Mouse (Mus musculus): ENCODE measurements around the gene Fgf15. TPM values are rescaled to one million over a fixed set of nuclear protein-coding genes. Genes with fewer than 3 reads are reported as not detected.

Gene Fgf15
- polyA plus RNA-seq (2015; fragmentation: Nextera tagmentation; extraction: Ambion mirVana): 0.11 TPM in 1 of 2 replicates, not detected in the other

DNA sequence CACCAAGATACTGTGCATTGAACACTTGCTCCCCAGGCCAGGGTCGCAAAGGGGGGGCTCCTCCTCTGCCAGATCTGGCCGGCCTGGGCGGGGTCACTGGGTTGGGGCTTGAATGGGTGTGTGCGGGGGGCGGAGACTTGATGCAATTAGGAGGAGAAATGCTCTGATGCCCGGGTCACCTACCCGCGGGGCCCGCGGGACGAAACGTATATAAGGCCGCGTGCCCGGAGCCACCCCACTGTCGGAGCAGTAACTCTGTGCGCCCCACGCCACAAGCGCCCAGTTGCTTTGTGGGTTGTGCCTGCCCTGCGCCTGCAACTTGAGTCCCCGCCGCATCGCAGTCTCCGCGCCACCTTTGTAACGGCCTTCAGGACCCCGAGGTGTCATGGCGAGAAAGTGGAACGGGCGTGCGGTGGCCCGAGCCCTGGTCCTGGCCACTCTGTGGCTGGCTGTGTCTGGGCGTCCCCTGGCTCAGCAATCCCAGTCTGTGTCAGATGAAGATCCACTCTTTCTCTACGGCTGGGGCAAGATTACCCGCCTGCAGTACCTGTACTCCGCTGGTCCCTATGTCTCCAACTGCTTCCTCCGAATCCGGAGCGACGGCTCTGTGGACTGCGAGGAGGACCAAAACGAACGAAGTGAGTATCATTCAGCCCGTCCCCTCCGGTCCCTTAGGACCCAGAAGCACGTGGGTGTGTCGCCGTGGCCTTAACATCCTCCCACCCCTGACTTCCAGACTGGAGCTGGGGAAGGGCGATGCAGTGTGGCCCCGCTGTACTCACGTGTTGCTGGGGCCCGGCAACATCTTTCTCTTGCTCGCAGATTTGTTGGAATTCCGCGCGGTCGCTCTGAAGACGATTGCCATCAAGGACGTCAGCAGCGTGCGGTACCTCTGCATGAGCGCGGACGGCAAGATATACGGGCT, at the start of gene Fgf15:
Gene Fgf15 (plus strand): TSS at position 238 of the 925 bp plus-strand sequence.
- under 1% methylated on average over 65 of the region's 65 CpGs for WGBS
- Histone ChIP-seq H3K36me3 (no peaks in the 10 kb centered on the region), H3K4me2 (peak within 1 kb of the TSS; percentile 94), H3K9ac (peak within 1 kb of the TSS; percentile 77), H3K27me3 (replicated peaks) (peaks cover 95% of the 10 kb centered on the region), H3K4me3 (peak within 1 kb of the TSS; percentile 58), H3K27ac (replicated peaks) (no peak within 1 kb of the TSS), H3K9me3 (no peaks in the 10 kb centered on the region), H3K4me1 (peaks cover 28% of the 10 kb centered on the region)
- ATAC-seq (ENCODE audit: extremely low read depth, insufficient number of reproducible peaks, low FRiP score, low TSS enrichment): no peak

DNA sequence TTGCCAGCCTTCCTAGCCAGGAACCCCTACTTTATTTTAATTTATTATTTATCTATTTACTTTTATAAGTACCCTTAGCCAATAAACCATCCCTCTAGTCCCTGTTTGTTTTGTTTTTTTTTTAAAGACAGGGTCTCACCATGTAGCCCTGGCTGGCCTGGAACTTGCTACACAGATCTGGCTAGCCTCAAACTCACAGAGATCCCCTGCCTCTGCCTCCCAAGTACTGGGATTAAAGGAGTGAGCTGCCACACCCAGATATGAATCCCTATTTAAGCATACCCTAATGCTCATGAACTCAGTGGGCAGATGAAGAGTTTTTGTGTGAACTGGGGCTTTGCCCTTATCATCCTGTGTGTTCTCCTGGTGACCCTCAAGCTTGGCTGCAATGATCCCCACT, 49.3 kb upstream of the Fgf15 start, which contains the start of gene Fgf4:
Gene Fgf4 (plus strand): TSS at position 301 of the 400 bp plus-strand sequence.
- Histone ChIP-seq H3K27me3 (replicated peaks) (peaks cover 87% of the 10 kb centered on the region), H3K9me3 (no peaks in the 10 kb centered on the region), H3K27ac (replicated peaks) (no peak within 1 kb of the TSS), H3K4me2 (no peak within 1 kb of the TSS), H3K4me1 (no peaks in the 10 kb centered on the region), H3K9ac (no peak within 1 kb of the TSS), H3K4me3 (no peak within 1 kb of the TSS), H3K36me3 (no peaks in the 10 kb centered on the region)
- no peak for ATAC-seq (ENCODE audit: extremely low read depth, insufficient number of reproducible peaks, low FRiP score, low TSS enrichment)

DNA sequence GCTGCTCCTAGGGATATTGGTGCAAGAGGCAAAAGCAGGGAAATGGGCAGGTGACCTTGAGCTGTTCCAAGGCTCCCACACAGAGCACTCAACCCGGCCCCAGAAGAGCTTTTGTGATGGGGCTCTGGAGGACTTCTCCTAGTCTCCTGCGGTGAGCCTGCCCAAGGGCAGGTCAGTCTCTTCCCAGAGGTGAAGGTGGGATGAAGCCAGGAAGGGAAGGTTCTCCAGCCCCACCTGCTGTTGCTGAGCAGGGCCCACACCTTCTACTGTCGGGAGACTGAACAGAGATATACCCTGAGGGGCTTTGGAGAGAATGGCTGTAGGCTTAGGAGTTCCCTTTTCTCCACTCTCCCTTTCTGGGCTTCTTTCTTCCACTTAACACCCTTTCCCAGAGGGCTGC, 45.0 kb upstream of the Fgf15 start:
- Histone ChIP-seq H3K4me3 (no peak overlapping the region), H3K36me3 (no peaks in the 10 kb centered on the region), H3K9ac (no peak overlapping the region), H3K9me3 (no peaks in the 10 kb centered on the region), H3K27ac (replicated peaks) (no peak overlapping the region), H3K4me1 (no peaks in the 10 kb centered on the region), H3K27me3 (replicated peaks) (peaks cover 81% of the 10 kb centered on the region), H3K4me2 (no peak overlapping the region)
- 48% methylated on average over 3 of the region's 3 CpGs for WGBS
- ATAC-seq (ENCODE audit: extremely low read depth, insufficient number of reproducible peaks, low FRiP score, low TSS enrichment): no peak

DNA sequence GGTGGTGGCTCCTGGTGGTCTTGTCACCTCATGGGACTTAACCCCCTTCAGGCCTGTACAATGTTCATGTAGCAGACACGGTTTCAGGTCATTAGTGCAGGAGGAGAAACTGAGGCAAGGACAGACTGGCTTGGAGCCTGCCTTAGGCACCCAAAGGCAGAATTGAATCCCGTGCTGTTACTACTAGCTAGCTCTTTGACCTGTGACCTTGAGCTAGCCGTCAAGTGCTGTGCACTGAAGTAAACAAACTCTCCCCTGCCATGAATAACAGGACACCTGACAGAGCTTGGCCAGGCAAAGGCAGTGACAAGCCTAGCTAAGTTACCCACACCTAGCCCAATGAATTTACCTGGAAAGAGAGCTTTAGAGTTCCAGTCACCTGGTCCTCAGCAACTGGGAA, 41.4 kb upstream of the Fgf15 start:
- Histone ChIP-seq H3K27me3 (replicated peaks) (peaks cover 88% of the 10 kb centered on the region), H3K4me3 (no peak overlapping the region), H3K4me2 (no peak overlapping the region), H3K9me3 (no peaks in the 10 kb centered on the region), H3K9ac (no peak overlapping the region), H3K4me1 (no peaks in the 10 kb centered on the region), H3K27ac (replicated peaks) (no peak overlapping the region), H3K36me3 (no peaks in the 10 kb centered on the region)
- 48% methylated on average over 3 of the region's 3 CpGs for WGBS
- no peak for ATAC-seq (ENCODE audit: extremely low read depth, insufficient number of reproducible peaks, low FRiP score, low TSS enrichment)

DNA sequence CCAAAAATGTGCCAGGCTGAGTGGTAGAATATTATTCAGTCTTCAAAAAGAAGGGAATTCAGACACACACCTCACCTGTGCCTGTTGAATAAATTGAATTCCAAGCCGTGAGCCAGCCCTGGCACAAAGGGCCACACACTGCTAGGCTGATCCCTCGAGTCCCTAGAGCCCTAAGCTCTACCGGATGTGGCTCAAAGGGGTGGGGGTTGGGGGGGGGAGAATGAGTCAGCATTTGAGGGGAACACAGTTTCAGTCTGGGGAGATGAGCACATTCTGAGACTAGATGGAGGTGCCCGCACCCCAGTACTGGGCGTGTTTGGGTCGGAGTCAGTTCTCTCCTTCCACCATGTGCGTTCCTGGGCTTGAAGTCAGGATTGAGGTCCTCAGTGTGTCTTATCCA, 39.2 kb upstream of the Fgf15 start:
- Histone ChIP-seq H3K9ac (no peak overlapping the region), H3K4me3 (no peak overlapping the region), H3K27ac (replicated peaks) (no peak overlapping the region), H3K36me3 (no peaks in the 10 kb centered on the region), H3K9me3 (no peaks in the 10 kb centered on the region), H3K27me3 (replicated peaks) (peaks cover 91% of the 10 kb centered on the region), H3K4me2 (no peak overlapping the region), H3K4me1 (peaks cover 12% of the 10 kb centered on the region)
- WGBS: 78% methylated on average over 7 of the region's 7 CpGs
- ATAC-seq (ENCODE audit: extremely low read depth, insufficient number of reproducible peaks, low FRiP score, low TSS enrichment): no peak

DNA sequence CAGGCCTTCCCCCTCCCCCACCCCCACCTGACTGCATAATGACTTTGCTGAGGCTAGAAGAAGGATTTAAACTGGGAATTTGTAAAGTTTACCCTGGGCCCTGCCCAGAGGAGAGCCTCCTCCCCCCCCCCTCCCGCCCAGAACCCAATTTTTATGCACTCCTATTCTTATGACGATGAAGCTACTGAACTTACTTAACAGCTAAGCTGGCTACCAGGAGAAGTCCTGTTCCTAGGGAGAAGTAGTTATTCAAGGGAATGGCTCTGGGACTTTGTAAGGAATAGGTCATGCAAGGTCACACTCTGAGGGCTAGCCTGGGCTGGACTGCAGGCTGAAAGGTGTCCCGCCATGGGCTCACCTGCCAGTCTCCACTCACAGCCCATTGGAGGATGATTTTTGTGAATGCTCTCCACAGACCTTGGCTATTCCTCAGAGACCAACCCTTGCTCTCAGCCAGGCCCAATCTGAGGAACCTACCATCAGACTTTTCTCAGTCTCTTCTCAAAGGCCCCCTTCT, 38.4 kb upstream of the Fgf15 start:
- Histone ChIP-seq H3K36me3 (no peaks in the 10 kb centered on the region), H3K9me3 (no peaks in the 10 kb centered on the region), H3K27me3 (replicated peaks) (peaks cover 95% of the 10 kb centered on the region), H3K4me3 (no peak overlapping the region), H3K4me1 (peaks cover 12% of the 10 kb centered on the region), H3K27ac (replicated peaks) (no peak overlapping the region), H3K4me2 (no peak overlapping the region), H3K9ac (no peak overlapping the region)
- WGBS: 63% methylated on average over 3 of the region's 3 CpGs
- ATAC-seq (ENCODE audit: extremely low read depth, insufficient number of reproducible peaks, low FRiP score, low TSS enrichment): no peak

DNA sequence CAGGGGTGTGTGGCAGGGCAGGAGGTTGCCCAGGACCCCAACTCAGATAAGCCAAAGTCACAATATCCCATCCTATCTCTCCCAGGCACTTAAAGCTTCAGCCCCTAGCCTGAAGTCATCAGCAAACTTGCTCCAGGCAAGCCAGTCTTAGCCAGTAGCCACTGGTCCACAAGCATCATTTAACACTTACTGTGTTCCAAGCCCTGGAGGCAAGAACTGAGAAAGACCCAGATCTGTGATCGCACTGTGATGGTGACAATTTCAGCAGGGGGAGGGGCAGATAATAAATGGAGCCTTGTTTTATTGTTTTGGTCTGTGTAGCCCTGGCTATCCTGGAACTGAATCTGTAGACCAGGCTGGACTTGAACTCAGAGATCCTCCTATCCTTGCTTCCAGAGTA, 37.6 kb upstream of the Fgf15 start:
- Histone ChIP-seq H3K27ac (replicated peaks) (no peak overlapping the region), H3K9ac (no peak overlapping the region), H3K4me2 (no peak overlapping the region), H3K36me3 (no peaks in the 10 kb centered on the region), H3K27me3 (replicated peaks) (peaks cover 99% of the 10 kb centered on the region), H3K4me1 (peaks cover 12% of the 10 kb centered on the region), H3K4me3 (no peak overlapping the region), H3K9me3 (no peaks in the 10 kb centered on the region)
- WGBS: 81% methylated on average over 1 of the region's 1 CpGs
- no peak for ATAC-seq (ENCODE audit: extremely low read depth, insufficient number of reproducible peaks, low FRiP score, low TSS enrichment)

DNA sequence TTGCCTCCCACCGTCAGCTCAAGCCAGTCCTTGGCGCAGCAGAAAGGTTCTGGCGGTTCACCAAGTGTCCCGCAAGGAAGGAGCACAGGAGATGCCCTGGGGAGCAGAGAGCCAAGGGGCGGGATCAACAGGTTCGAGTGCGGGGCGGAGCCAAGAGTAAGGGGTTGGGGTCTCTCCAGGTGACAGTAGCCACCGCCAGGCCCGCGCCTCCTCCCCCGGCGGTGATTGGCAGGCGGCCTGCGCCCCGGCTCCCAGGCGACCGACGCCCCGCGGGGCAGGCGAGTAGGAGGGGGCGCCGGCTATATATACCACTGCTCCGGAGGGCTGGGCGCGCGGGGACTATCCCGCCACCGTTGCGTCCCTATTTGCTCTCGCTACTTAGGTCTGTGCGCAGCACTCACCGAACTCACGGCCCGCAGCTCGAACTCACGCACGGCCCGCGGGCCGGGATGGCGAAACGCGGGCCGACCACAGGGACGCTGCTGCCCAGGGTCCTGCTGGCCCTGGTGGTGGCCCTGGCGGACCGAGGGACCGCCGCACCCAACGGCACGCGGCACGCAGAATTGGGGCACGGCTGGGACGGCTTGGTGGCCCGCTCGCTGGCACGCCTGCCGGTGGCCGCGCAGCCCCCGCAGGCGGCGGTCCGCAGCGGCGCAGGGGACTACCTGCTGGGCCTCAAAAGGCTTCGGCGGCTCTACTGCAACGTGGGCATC, 35.1 kb upstream of the Fgf15 start:
- H3K27ac ChIP-seq (replicated peaks): no peak overlapping the region
- peak overlapping the region; percentile 36 for H3K4me3 ChIP-seq
- H3K4me1 ChIP-seq: peaks cover 12% of the 10 kb centered on the region
- peak overlapping the region; percentile 56 for H3K4me2 ChIP-seq
- no peaks in the 10 kb centered on the region for H3K36me3 ChIP-seq
- H3K9me3 ChIP-seq: no peaks in the 10 kb centered on the region
- H3K9ac ChIP-seq: no peak overlapping the region
- under 1% methylated on average over 70 of the region's 72 CpGs for WGBS
- H3K27me3 ChIP-seq (replicated peaks): peaks cover 99% of the 10 kb centered on the region
- ATAC-seq (ENCODE audit: extremely low read depth, insufficient number of reproducible peaks, low FRiP score, low TSS enrichment): no peak

DNA sequence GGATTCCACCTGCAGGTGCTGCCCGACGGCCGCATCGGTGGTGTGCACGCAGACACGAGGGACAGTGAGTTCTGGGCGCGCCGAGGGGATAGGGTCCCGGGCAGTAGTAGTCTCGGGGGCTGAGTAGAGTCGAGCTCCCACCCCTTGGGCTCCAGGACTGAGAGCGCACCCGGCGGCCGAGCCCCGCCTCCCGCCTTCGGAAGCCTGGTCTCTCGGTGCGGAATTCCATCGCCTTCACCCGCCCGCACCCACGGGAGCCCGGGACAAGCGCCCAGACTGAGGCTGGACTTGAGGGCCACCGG, 34.6 kb upstream of the Fgf15 start:
- no peaks in the 10 kb centered on the region for H3K36me3 ChIP-seq
- H3K27ac ChIP-seq (replicated peaks): no peak overlapping the region
- peaks cover 12% of the 10 kb centered on the region for H3K4me1 ChIP-seq
- under 1% methylated on average over 28 of the region's 28 CpGs for WGBS
- H3K9me3 ChIP-seq: no peaks in the 10 kb centered on the region
- H3K9ac ChIP-seq: no peak overlapping the region
- peak overlapping the region; percentile 36 for H3K4me3 ChIP-seq
- no peak for ATAC-seq (ENCODE audit: extremely low read depth, insufficient number of reproducible peaks, low FRiP score, low TSS enrichment)
- H3K4me2 ChIP-seq: peak overlapping the region; percentile 56
- peaks cover 99% of the 10 kb centered on the region for H3K27me3 ChIP-seq (replicated peaks)

DNA sequence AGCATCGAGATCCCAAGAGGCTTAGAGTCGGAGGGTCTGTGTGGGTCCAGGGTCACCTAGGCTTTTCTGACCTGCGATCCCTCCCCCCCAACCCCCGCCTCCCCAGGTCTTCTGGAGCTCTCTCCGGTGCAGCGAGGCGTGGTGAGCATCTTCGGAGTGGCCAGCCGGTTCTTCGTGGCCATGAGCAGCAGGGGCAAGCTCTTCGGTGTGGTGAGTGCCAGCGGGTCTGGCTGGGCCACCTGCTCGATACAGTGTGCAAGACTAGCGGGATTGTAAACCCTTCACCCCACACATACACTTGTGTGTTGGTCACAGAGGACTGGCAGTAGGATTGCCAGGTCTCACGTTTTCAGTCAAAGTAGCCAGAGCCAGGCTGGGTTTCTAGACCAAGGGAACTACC, 34.2 kb upstream of the Fgf15 start:
- Histone ChIP-seq H3K9me3 (no peaks in the 10 kb centered on the region), H3K4me2 (peak overlapping the region; percentile 56), H3K36me3 (no peaks in the 10 kb centered on the region), H3K27me3 (replicated peaks) (peaks cover 99% of the 10 kb centered on the region), H3K4me3 (peak overlapping the region; percentile 36; the same call in 1 of the 2 replicates), H3K27ac (replicated peaks) (no peak overlapping the region), H3K4me1 (peaks cover 12% of the 10 kb centered on the region), H3K9ac (no peak overlapping the region)
- no peak for ATAC-seq (ENCODE audit: extremely low read depth, insufficient number of reproducible peaks, low FRiP score, low TSS enrichment)
- WGBS: under 1% methylated on average over 15 of the region's 15 CpGs

DNA sequence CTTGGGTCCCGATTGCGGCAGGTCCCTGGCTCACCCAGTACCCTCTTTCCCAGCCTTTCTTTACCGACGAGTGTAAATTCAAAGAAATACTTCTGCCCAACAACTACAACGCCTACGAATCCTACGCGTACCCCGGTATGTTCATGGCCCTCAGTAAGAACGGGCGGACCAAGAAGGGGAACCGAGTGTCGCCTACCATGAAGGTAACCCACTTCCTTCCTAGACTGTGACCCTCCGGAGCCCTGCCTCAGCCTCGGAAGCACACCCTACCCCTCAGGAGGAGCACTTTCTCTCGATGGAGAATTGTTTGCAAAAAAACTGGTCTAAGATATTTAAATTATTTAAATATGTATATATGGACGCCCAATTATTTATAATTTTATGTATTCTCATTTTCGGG, 33.6 kb upstream of the Fgf15 start:
- Histone ChIP-seq H3K9me3 (no peaks in the 10 kb centered on the region), H3K27me3 (replicated peaks) (peaks cover 99% of the 10 kb centered on the region), H3K27ac (replicated peaks) (no peak overlapping the region), H3K36me3 (no peaks in the 10 kb centered on the region), H3K9ac (no peak overlapping the region), H3K4me1 (peaks cover 12% of the 10 kb centered on the region), H3K4me3 (no peak overlapping the region), H3K4me2 (no peak overlapping the region)
- ATAC-seq (ENCODE audit: extremely low read depth, insufficient number of reproducible peaks, low FRiP score, low TSS enrichment): no peak
- 4% methylated on average over 18 of the region's 18 CpGs for WGBS
